Mouse (Mus musculus): ENCODE results near the gene Ralbp1.

The Ralbp1 gene

DNA sequence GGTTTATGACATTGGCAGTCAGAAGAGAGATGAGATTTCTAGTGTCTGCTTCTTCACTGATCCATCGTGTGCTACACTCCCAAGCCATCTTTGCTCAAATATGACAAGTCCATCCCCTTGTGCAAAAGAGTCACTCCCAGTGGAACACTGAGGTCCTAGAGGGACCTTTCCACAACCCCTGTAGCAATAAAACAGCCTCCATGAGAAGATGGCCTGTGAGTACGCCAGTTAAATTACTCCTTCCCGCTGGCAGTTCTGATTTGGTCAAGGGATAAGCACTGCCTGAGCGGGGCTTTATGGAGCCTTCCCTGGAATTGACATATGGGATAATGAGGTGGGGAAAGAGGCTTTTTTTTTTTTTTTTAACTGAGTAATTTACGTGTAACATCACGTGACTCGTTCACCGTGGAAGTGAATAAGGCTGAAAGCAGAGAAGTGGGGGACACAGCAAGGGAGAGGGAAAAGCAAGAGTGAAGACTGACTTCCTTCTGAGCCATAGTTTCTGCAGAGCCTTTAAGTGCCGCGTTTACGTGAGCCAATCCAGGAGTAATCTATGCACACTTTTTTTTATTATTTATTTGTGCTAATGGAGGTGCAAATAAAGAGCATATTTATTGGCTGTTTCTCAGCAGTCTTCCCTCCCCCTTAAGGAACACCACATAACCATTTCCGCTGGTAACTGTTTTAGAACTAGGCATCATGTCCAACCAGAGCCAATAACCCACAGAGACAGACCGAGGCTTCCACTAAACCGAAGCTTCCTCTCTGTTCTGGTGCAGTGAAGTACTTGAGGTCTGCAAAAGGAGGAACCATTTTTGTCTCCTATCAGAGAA is at the start of gene Ralbp1:
Gene Ralbp1, minus strand, starts transcription at position 102 of the 833 bp plus-strand sequence.
- peak; percentile 7; the same call in 1 of the 2 replicates for ATAC-seq (ENCODE audit: insufficient number of reproducible peaks, low FRiP score, low TSS enrichment)

DNA sequence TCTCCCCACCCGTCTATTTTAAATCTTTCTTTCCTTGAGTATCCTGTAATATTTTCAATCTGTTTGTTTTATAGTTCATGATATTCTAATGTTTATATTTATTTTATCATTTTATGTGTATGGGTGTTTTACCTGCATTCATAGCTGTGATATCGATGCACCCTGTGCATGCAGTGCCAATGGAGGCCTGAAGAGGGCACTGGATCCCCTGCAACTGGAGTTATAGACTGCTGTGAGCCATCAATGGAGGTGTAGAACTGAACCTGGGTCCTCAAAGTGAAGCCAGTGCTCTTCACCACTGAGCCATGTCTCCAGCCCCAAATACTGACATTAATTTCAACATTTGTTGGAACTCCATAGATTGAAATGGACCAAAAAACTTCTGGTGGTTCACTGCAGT is 48.1 kb upstream of the Ralbp1 start:
- no peak for ATAC-seq (ENCODE audit: insufficient number of reproducible peaks, low FRiP score, low TSS enrichment)

DNA sequence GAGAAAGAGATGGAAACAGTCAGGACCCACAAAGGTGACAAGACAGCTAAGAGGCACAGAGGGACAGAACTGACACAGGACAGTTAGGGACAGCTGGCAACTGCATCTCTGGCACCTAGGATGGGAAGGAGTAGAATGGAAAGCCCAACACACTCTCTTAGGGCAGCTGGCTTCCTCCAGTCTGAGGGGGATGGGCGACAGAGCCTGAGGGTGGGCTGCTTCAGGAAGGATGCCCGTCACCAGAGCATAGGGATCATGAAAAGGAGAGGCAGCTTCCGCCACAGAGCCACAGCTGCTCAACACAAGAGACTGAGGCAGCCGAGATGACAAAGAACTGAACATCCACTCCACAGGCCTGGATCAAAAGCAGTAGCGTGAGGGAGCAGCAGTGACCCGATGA is 45.9 kb upstream of the Ralbp1 start:
- no peak for ATAC-seq (ENCODE audit: insufficient number of reproducible peaks, low FRiP score, low TSS enrichment)

DNA sequence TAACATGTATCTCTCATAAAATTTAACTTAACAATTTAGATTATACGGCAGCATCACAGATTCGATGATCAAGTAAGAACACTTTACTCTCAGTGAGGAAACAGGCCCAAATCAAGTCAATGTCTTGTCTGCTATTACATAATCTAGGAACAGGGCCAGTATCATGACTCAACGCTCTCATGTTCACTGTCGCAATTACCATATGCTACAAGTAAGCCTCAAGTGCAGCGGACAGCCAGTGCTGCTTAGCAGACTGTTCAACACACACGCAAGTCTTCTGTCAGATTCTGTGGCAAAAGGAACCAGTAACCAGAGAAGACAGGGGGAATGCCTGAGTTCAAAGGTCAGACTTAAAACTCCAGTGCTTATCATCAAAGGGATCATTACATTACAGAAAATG is 45.4 kb upstream of the Ralbp1 start:
- ATAC-seq (ENCODE audit: insufficient number of reproducible peaks, low FRiP score, low TSS enrichment): peak; percentile 82

DNA sequence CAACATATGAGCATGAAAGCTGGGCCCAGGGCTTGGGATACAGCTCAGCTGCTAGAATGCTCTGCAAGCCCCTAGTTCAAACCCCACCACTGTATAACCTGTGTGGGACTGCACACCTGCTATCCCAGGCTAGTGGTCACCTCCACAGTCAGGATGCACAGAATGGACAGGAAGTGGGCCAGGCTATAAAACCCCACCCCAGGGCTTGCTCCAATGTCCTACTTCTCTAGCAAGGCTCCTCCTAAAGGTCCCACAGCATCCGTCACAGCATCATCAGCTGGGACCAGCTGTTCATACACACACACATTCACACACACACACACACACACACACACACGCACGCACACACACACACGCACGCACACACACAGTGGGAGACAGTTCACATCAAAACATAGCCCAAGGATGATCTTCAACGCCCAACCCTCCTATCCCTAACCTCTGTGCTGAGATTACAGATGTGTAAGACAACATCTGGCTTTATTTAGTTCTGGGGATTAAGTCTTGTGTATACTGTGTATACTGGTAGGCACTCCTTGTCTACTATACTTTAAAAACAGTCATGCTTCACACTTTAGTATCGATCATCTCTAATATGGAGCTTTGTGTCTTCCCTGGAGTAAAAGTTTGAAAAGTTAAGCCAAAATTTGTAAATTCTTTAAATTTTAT is 44.7 kb upstream of the Ralbp1 start:
- no peak for ATAC-seq (ENCODE audit: insufficient number of reproducible peaks, low FRiP score, low TSS enrichment)

DNA sequence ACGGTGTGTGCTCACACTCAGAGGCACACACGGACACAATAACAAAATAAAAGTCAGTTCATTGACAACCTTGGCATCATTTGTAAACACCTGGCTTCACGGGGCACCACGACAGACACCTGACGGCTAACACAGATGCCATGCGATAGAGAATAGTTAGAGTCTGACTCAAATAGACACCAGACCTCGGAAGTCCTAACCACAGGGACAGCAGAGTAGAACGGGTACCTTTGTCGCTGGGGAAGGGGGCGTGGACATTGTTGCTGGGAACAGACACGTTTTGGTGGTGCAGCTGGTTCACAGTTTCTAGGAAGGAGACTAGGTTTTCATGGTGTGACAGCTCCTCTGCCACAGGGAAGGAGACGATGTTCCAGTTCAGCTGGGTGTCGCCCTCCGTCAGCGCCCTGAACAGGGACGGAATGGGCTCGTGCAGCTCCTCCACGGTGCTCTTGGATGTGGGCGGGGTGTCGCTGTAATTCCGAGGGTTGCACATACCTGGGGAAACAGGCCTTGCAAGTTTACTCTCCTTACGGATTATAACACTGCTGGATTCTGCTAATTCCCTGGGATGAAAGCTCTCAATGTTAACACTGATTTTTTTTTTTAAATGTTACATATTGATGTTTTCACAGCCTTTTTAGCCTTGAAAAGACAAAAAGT is 43.9 kb upstream of the Ralbp1 start:
- no peak for ATAC-seq (ENCODE audit: insufficient number of reproducible peaks, low FRiP score, low TSS enrichment)

DNA sequence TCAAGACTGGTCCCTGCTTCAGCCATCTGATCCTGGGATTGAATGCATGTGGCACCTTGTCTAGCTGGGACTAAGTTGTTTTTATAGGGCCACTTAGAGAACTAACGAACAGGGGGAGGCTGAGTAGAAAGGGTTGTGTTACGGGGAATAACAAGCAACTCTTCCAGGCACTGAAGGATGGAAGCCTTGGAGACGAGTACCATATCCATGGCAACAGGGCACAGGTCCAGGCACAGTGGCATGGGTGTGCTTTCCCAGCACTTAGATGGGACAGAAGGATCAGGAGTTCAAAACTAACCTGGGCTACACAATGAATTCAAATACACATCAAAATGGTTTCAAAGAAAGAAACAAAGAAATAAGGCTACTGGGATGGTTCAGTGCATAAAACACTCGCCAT is 41.5 kb upstream of the Ralbp1 start:
- no peak for ATAC-seq (ENCODE audit: insufficient number of reproducible peaks, low FRiP score, low TSS enrichment)

DNA sequence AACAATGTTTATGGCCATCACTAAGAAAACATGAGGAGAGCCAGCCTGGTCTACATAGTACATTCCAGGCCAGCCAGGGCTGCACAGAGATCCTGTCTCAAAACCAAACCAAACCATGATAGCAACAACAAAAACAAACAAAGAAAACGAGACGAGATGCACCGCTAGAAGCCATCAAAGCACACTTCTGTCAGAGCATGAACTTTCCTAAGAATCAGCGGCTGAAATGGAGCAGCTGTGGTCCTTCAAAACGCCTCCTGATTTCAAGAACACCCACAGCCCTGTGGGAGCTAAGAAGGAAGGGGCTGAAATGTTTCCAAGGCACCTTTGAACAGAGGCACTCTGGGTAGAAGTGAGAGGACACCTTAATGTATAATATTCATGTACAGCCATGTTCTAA is 38.6 kb upstream of the Ralbp1 start:
- no peak for ATAC-seq (ENCODE audit: insufficient number of reproducible peaks, low FRiP score, low TSS enrichment)

DNA sequence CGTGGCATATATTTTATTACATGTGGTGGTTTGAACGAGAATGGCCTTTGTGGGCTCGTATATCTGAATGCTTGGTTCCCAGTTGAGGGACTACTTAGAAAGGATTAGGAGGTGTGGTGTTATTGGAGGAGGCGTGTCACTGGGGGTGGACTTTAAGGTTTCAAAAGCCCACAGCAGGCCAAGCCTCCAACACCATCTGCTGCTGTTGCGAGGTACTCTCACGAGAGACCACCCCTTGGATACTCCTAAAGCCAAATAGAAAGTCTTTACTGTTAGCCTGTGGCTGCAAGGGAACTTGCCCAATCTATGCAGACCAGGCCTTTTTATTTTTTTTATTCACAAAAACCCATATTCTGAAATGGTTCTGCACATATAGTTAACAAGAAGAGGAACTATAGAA is 36.4 kb upstream of the Ralbp1 start:
- no peak for ATAC-seq (ENCODE audit: insufficient number of reproducible peaks, low FRiP score, low TSS enrichment)

DNA sequence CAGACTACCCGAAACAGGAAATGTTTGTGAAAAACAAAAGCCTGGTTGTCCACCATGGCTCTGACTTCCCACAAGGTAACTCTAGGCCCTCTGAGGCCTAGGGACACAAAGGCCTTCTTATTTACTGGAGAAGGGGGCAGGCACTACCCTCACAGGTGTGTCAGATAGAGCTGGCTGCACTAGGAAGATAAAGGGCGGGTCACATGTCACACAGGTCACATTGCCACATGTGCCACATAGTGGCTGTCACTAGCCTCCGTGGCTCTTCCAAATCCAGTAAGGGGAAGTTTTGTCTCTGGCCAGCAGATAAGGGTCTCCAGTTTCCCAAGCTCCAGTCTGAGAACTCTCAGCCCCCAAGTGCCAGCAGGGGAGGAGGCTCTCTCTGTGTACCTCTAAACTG is 33.6 kb upstream of the Ralbp1 start:
- no peak for ATAC-seq (ENCODE audit: insufficient number of reproducible peaks, low FRiP score, low TSS enrichment)

DNA sequence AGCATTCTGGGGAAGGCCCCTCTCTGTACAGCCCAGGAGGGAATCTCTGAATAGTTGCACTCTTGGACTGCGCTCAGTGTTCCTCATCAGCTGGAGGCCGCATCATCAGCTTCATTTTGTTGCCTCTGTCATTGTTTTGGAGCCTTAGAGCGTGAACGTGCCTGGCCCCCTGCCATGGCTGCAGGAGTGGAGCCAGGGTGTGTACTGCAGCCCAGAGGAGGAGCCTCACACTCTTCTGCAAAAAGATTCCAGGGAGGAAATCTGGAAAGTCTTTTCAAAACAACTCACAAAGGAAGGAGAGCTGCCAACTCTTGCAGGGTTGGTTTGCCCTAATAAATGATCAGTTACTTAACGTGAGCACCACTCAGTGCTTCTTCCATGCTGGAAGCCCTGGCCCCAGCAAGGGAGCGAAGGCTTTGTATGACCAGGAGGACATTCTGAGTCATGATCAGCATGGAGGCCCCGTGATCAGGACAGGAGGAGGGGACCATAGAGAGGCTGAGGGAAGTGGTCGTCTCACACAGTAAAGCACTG is 30.6 kb upstream of the Ralbp1 start:
- ATAC-seq (ENCODE audit: insufficient number of reproducible peaks, low FRiP score, low TSS enrichment): no peak

DNA sequence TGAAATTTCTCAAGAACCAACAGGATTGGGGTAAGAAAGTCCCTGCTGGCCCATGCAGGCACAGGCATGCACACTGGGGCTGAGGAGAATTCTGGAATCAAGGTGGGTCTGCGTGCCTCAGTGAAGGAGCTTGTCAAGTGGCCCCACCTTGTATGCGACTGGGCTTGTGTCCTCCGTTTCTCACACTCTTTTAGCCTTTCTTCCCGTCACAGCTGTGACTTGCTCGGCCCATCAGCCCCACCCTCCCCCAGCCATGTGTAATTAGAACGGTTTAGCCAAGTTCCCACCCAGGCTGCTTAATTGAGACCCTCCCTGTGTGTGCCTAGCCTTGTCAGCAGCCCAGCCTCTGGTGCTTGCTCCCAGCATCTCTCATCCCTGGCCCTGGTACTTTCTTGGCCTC is 28.5 kb upstream of the Ralbp1 start:
- no peak for ATAC-seq (ENCODE audit: insufficient number of reproducible peaks, low FRiP score, low TSS enrichment)

DNA sequence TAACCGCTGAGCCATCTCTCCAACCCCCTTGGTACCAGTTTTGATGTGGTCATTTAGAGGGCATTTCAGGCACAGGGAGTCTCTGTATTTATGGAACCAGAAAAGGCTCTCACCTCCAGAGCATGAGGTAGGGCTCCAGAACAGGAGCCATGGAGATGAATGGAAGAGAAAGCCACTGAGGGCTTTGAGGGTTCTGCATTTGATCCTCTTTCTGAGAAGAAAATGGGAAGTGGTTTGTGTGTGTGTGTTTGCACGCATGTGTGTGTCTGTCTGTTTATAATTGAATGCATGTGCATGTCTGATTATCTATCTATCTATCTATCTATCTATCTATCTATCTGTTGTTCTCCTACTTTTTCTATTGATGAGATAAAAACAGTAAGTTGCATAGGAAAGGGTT is 26.6 kb upstream of the Ralbp1 start:
- no peak for ATAC-seq (ENCODE audit: insufficient number of reproducible peaks, low FRiP score, low TSS enrichment)

DNA sequence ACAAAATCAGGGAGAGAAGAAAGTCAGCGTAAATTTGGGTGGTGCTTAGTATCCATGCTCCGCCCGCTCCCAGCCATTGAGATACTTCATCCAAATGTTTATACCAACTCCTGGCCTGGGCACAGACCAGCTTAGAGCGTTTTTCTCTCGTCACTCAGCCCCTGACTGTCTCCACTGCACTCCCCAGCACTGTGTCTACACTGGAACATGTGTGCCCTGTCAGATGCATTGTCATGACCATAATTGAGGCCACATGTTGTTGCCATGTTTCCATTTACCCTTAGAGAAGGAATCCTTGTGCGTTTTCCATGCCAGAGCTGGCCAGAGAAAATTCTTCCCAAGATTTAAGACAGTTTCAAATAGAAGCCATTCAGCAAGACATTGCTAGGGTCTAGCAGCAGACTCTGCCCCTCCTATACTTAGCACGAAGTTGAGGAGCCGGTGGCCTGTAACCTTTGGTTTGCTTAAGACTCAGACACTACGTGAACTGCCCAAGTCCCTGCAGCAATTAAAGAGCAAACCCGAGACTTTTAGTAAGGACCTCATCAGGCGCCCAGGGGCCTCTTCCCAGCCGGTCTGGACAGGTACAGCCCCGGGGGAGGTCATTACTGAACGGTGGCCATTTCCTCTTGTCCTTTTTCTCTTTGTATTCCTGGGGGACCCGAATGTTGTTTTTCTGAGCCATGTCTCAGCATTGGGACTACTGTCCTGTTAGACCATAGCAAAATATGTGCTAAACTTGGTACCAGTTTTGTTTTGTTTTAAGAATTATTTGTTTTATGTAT is 25.9 kb upstream of the Ralbp1 start:
- no peak for ATAC-seq (ENCODE audit: insufficient number of reproducible peaks, low FRiP score, low TSS enrichment)

DNA sequence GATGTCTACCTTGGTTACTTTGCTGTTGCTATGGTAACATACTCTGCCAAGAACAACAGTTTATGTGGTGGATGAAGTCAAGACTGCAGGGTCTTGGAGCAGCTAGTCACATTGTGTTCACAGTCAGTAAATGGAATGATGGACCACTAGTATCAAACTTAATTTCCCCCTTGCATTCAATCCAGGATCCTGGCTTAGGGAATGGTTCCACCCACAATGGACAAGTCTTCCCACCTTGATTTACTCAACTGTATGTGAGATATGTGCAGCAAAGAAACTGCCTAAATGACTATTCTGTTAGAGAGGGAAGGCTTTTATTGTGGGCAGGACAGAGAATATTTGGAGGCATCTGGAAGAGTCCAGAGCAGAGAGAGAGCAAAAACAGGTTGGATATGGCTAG is 22.7 kb upstream of the Ralbp1 start:
- no peak for ATAC-seq (ENCODE audit: insufficient number of reproducible peaks, low FRiP score, low TSS enrichment)

DNA sequence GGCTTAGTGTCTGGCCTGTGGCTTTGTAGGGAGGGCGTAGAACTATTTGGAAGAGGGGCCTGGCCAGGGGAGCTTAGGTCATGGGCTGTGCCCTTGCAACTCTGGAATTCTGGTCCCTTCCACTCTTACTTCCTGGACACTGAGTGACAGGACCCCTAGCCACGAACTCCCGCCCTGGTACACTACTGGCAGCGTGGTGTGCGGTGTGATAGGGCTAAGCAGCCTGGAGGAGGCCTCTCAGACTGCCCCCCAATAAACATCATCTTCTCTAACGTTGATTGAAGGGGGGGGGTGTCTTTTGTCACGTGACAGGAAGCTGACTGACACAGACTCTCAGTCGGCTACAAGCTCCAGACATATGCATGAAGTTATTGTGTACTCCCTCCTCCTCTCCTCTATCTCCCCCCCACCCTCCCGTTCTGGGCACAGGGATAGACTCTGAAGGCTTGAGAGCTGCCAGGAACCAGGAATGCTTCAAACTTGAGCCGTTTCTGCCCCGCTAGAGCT is 21.4 kb upstream of the Ralbp1 start:
- no peak for ATAC-seq (ENCODE audit: insufficient number of reproducible peaks, low FRiP score, low TSS enrichment)

DNA sequence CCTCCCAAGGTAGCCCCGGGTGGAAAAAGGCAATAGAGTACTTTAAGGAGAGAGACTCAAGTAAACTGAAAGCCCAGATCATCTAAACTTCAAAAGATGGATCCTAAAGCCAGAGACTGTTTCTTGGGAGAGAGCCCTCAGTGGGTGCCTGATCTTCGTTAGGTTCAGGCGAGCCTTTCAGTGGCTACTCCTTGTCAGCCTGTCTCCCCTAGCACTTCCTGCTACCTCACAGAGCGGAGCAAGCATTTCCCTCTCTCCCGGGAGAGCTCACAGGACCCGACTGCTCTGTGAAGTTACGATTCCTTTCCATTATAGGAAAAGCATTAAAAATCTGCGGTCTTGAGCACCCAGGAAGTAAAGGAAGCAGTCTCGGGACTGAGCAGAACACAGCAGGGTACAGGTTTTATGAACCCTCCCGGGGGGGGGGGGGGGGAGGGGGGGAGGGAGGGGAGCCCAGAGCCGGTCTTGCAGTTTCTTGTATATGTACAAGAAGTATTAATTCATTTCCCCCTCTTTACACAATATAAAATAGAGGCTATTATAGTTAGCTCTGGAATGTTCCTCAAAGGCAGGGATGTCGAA is 20.8 kb upstream of the Ralbp1 start:
- no peak for ATAC-seq (ENCODE audit: insufficient number of reproducible peaks, low FRiP score, low TSS enrichment)

DNA sequence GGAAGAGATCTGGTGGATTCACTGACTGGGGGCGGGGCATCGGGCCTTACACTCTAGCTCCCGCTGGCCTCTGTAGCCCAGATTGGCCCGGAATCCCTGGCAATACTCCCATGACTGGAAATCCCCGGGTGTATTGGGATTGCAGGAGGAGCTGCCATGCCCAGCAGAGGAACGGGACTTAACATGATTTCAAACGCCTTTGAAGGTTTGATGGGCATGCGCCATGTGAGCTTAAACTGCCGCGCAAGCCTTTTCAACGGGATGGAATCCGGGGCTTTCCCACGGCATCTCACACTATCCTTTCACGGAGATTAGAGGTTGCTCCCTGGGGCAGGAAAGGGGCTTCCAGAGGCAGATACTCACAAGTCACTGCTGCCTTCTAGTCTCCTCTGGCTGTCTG is 19.6 kb upstream of the Ralbp1 start:
- no peak for ATAC-seq (ENCODE audit: insufficient number of reproducible peaks, low FRiP score, low TSS enrichment)

DNA sequence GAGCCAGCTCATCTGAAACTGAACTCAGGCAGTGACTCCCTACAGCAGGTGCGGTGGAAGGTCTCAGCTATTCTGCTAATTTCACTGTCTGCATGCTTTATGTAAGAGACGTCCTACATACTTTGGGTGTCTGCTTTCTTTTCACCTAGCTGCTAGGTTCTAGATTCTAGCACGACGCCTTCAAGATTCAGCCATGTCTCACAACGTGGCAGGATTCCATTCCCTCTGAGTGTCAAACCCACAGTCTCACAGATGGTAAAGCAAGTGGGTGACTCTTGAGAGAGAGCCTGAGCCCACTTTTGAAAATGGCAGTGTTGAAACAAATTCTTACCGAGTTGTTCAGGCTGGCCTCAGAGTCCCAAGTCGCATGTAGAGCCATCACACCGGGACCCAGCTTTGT is 18.2 kb upstream of the Ralbp1 start:
- ATAC-seq (ENCODE audit: insufficient number of reproducible peaks, low FRiP score, low TSS enrichment): no peak

DNA sequence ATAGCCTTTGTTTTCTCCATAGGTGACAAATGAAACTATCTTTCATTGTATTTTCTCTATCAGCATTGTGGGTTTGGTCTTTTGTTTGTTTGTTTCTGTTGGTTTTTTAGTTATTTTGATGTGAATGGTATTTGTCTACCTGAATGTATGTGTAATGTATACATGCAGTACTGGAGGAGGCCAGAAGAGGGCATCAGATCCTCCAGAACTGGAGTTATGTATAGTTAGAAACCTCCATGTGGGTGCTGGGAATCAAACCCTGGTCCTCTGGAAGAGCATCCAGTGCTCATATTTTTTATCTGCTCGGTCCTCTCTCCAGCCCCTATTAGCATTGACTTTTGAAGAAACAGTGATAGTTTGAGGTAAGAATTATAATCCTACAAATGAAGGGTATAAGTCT is 17.4 kb upstream of the Ralbp1 start:
- no peak for ATAC-seq (ENCODE audit: insufficient number of reproducible peaks, low FRiP score, low TSS enrichment)
